Mouse (Mus musculus): Measurements from ENCODE around the gene Dusp1.

DNA sequence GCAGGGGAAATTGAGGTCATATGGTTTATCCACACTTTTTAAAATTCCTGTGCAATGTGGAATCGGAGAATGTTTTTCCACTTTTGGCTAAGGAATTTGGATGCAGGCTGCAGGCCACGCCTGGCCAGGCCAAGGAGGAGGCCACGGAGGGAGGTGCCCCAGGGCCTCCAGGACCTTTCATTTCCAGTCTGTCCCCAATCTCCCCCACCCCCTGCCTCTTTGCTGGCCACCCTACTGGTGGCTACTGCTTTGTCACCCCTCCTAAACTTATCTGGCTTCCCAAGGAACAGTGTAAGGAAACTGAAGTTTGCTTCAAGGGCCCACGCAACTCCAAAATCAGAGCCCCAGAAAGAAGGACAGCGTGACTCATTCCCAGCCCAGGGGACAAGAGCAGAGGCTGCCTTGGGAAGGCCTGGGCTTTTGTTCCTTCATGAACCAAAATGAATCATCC is 32.1 kb downstream of the Dusp1 start:
- no peak for TF ChIP-seq CTCF (IDR thresholded peaks at IDR 0.05; ENCODE audit: extremely low read depth, insufficient read length, insufficient replicate concordance, low read depth, low read length)
- TF ChIP-seq POLR2A (IDR thresholded peaks at IDR 0.05; ENCODE audit: low read depth, low read length), result no peak

Measured in small intestine, adult 2 months (tissue).